Mouse (Mus musculus) testis, adult 2 months (tissue): ENCODE measurements around the gene Sf3b4. TPM values are rescaled to one million over a fixed set of nuclear protein-coding genes. Genes with fewer than 3 reads are reported as not detected.
"Not testable (repeated sequence)": the region's sequence is repeated elsewhere in the genome, so short reads cannot be mapped to it uniquely, and the experiment has no call there.

Source experiments
- H3K27ac ChIP-seq: fragments of 200-500 bp; 2 replicates; pipeline ENCODE4 v1.5.1; 2012; ENCODE audit warnings: low read depth, low read length; ENCODE audit not compliant: control insufficient read depth, insufficient read depth
- H3K27me3 ChIP-seq: fragments of 200-500 bp; 2 replicates; pipeline ENCODE4 v1.6.1; 2012; ENCODE audit warnings: mild to moderate bottlenecking, low read length, moderate library complexity; ENCODE audit not compliant: control insufficient read depth, insufficient read depth
- H3K36me3 ChIP-seq: fragments of 200-500 bp; 2 replicates; pipeline ENCODE4 v1.6.1; 2012; ENCODE audit warnings: mild to moderate bottlenecking, low read length; ENCODE audit not compliant: control insufficient read depth, insufficient read depth
- H3K4me1 ChIP-seq: fragments of 200-500 bp; 2 replicates; pipeline ENCODE4 v1.6.1; 2012; ENCODE audit warnings: low read length; ENCODE audit not compliant: control insufficient read depth, insufficient read depth
- H3K4me3 ChIP-seq: fragments of 200-500 bp; 2 replicates; pipeline ENCODE4 v1.5.1; 2012; ENCODE audit warnings: low read depth, mild to moderate bottlenecking, low read length, moderate library complexity, mixed read lengths; ENCODE audit not compliant: control insufficient read depth
- CTCF ChIP-seq: fragments of 200-500 bp; IDR thresholded peaks from 2 replicates; pipeline ENCODE4 v1.5.1; 2012; ENCODE audit warnings: low read depth, mild to moderate bottlenecking, inconsistent platforms, low read length, moderate library complexity; ENCODE audit not compliant: control insufficient read depth, insufficient read depth, insufficient replicate concordance
- POLR2A ChIP-seq: fragments of 200-500 bp; IDR thresholded peaks from 2 replicates; pipeline ENCODE4 v1.6.1; 2012; ENCODE audit warnings: low read depth, mild to moderate bottlenecking, inconsistent platforms, low read length, moderate library complexity; ENCODE audit not compliant: control insufficient read depth
- polyA plus RNA-seq: library from polyadenylated mRNA; depleted of rRNA; stranded (reverse); fragments of >200 nt; gene quantifications from 2 replicates; pipeline ENCODE4 v1.2.3, GENCODE M21; 2012

The Sf3b4 gene
- polyA plus RNA-seq, 1 experiment: 143 TPM

GRCm38 (mm10) chr3:96173185-96173584, 1.1 kb downstream of the Sf3b4 start:
- no peaks in the 10 kb centered on the region; the same call in none of the 2 replicates for H3K4me1 ChIP-seq
- no peaks in the 10 kb centered on the region for H3K27me3 ChIP-seq
- peaks cover 13% of the 10 kb centered on the region for H3K36me3 ChIP-seq
- no peak overlapping the region for H3K27ac ChIP-seq
- TF ChIP-seq CTCF: no peak
- no peak for TF ChIP-seq POLR2A
- H3K4me3 ChIP-seq: peak overlapping the region; percentile 98

GRCm38 (mm10) chr3:96174042-96174441, 1.9 kb downstream of the Sf3b4 start:
- Histone ChIP-seq H3K36me3 (peaks cover 13% of the 10 kb centered on the region), H3K4me3 (peak overlapping the region; percentile 74)
- H3K4me1 ChIP-seq, H3K27me3 ChIP-seq, H3K27ac ChIP-seq: not testable (repeated sequence)

GRCm38 (mm10) chr3:96175251-96175650, 3.1 kb downstream of the Sf3b4 start:
- H3K4me3 ChIP-seq: no peak overlapping the region
- H3K27me3 ChIP-seq: no peaks in the 10 kb centered on the region
- TF ChIP-seq CTCF: no peak
- no peak for TF ChIP-seq POLR2A
- H3K27ac ChIP-seq: no peak overlapping the region
- peaks cover 11% of the 10 kb centered on the region for H3K36me3 ChIP-seq
- no peaks in the 10 kb centered on the region; the same call in none of the 2 replicates for H3K4me1 ChIP-seq

GRCm38 (mm10) chr3:96178427-96178826, 6.3 kb downstream of the Sf3b4 start:
- Histone ChIP-seq H3K4me1 (peaks cover 14% of the 10 kb centered on the region), H3K36me3 (peaks cover 10% of the 10 kb centered on the region), H3K27ac (no peak overlapping the region), H3K27me3 (no peaks in the 10 kb centered on the region), H3K4me3 (no peak overlapping the region)
- TF ChIP-seq CTCF (no peak), POLR2A (no peak)

- H3K4me3 ChIP-seq: no peak overlapping the region
- no peak for TF ChIP-seq POLR2A
- no peak for TF ChIP-seq CTCF
- peaks cover 9% of the 10 kb centered on the region for H3K36me3 ChIP-seq
- H3K27me3 ChIP-seq: no peaks in the 10 kb centered on the region
- H3K27ac ChIP-seq: no peak overlapping the region
- peaks cover 14% of the 10 kb centered on the region for H3K4me1 ChIP-seq
Observed at GRCm38 (mm10) chr3:96178902-96179301, 6.8 kb downstream of the Sf3b4 start.

GRCm38 (mm10) chr3:96179531-96179930, 7.4 kb downstream of the Sf3b4 start:
- peaks cover 8% of the 10 kb centered on the region for H3K36me3 ChIP-seq
- no peak overlapping the region for H3K27ac ChIP-seq
- no peak overlapping the region for H3K4me3 ChIP-seq
- TF ChIP-seq POLR2A: no peak
- TF ChIP-seq CTCF: no peak
- H3K27me3 ChIP-seq: no peaks in the 10 kb centered on the region
- H3K4me1 ChIP-seq: peaks cover 14% of the 10 kb centered on the region

GRCm38 (mm10) chr3:96180727-96181477, 8.8 kb downstream of the Sf3b4 start, which contains the start of gene Sv2a:
Gene Sv2a (plus strand): TSS chr3:96181151.
- no peaks in the 10 kb centered on the region for H3K27me3 ChIP-seq
- TF ChIP-seq POLR2A (no peak), CTCF (no peak)
- H3K4me3 ChIP-seq: peak within 1 kb of the TSS; percentile 79
- H3K27ac ChIP-seq: no peak within 1 kb of the TSS
- H3K4me1 ChIP-seq: peaks cover 14% of the 10 kb centered on the region
- H3K36me3 ChIP-seq: peaks cover 4% of the 10 kb centered on the region; the same call in 1 of the 2 replicates
